Mouse (Mus musculus): Measurements from ENCODE around the gene AK157302. TPM values are rescaled to one million over a fixed set of nuclear protein-coding genes. Genes with fewer than 3 reads are reported as not detected.
A peak's percentile ranks its signal among the peaks of the same experiment; 100 is the strongest.
"Not testable (repeated sequence)": the region's sequence is repeated elsewhere in the genome, so short reads cannot be mapped to it uniquely, and the experiment has no call there.

The AK157302 gene
- polyA plus RNA-seq, 1 experiment = 0.16 TPM

- Histone ChIP-seq H3K27ac (ENCODE audit: insufficient read depth, low read length) (no peak overlapping the region), H3K4me1 (ENCODE audit: control insufficient read depth, insufficient read depth, insufficient read length) (peaks cover 4% of the 10 kb centered on the region; the same call in 1 of the 2 replicates), H3K4me3 (ENCODE audit: extremely low read depth, insufficient read depth, insufficient read length) (no peak overlapping the region), H3K27me3 (ENCODE audit: control insufficient read depth, insufficient read depth, low read length) (peaks cover 9% of the 10 kb centered on the region; the same call in 1 of the 2 replicates), H3K36me3 (ENCODE audit: control insufficient read depth, insufficient read depth, low read length) (no peaks in the 10 kb centered on the region)
- 86% methylated on average over 10 of the region's 10 CpGs for WGBS
- no peak for TF ChIP-seq CTCF (IDR thresholded peaks at IDR 0.05; ENCODE audit: extremely low read depth, insufficient read depth, insufficient read length, insufficient replicate concordance)
- no peak for TF ChIP-seq POLR2A (IDR thresholded peaks at IDR 0.05; ENCODE audit: low read depth, low read length)
- no peak for DNase-seq (ENCODE audit: low read depth in 1 of 2, low spot score in 2 of 2)
Observed at GRCm38 (mm10) chr13:21467336-21467735, 27.7 kb upstream of the AK157302 start.

GRCm38 (mm10) chr13:21468061-21469019 lies 26.7 kb upstream of the AK157302 start, which contains the start of gene Nkapl:
Nkapl (minus strand) TSS chr13:21468509.
- WGBS = 2% methylated on average over 54 of the region's 54 CpGs
- peaks cover 9% of the 10 kb centered on the region; the same call in 1 of the 2 replicates for H3K27me3 ChIP-seq (ENCODE audit: control insufficient read depth, insufficient read depth, low read length)
- H3K36me3 ChIP-seq (ENCODE audit: control insufficient read depth, insufficient read depth, low read length) = no peaks in the 10 kb centered on the region
- peak within 1 kb of the TSS; percentile 76 for H3K4me3 ChIP-seq (ENCODE audit: extremely low read depth, insufficient read depth, insufficient read length)
- TF ChIP-seq CTCF (IDR thresholded peaks at IDR 0.05; ENCODE audit: extremely low read depth, insufficient read depth, insufficient read length, insufficient replicate concordance) = no peak
- no peak for TF ChIP-seq POLR2A (IDR thresholded peaks at IDR 0.05; ENCODE audit: low read depth, low read length)
- peaks cover 4% of the 10 kb centered on the region; the same call in 1 of the 2 replicates for H3K4me1 ChIP-seq (ENCODE audit: control insufficient read depth, insufficient read depth, insufficient read length)
- DNase-seq (ENCODE audit: low read depth in 1 of 2, low spot score in 2 of 2) = peak; percentile 47 to 52
- no peak within 1 kb of the TSS for H3K27ac ChIP-seq (ENCODE audit: insufficient read depth, low read length)

GRCm38 (mm10) chr13:21469097-21469496 lies 25.9 kb upstream of the AK157302 start:
- Histone ChIP-seq H3K4me3 (ENCODE audit: extremely low read depth, insufficient read depth, insufficient read length) (no peak overlapping the region), H3K4me1 (ENCODE audit: control insufficient read depth, insufficient read depth, insufficient read length) (peaks cover 4% of the 10 kb centered on the region; the same call in 1 of the 2 replicates), H3K27ac (ENCODE audit: insufficient read depth, low read length) (no peak overlapping the region), H3K27me3 (ENCODE audit: control insufficient read depth, insufficient read depth, low read length) (peaks cover 9% of the 10 kb centered on the region; the same call in 1 of the 2 replicates), H3K36me3 (ENCODE audit: control insufficient read depth, insufficient read depth, low read length) (no peaks in the 10 kb centered on the region)
- no peak for TF ChIP-seq POLR2A (IDR thresholded peaks at IDR 0.05; ENCODE audit: low read depth, low read length)
- DNase-seq (ENCODE audit: low read depth in 1 of 2, low spot score in 2 of 2) = no peak
- WGBS = 46% methylated on average over 9 of the region's 9 CpGs

GRCm38 (mm10) chr13:21472427-21472826 lies 22.6 kb upstream of the AK157302 start:
- TF ChIP-seq POLR2A (IDR thresholded peaks at IDR 0.05; ENCODE audit: low read depth, low read length) = no peak
- no peak for TF ChIP-seq CTCF (IDR thresholded peaks at IDR 0.05; ENCODE audit: extremely low read depth, insufficient read depth, insufficient read length, insufficient replicate concordance)
- no peak overlapping the region for H3K4me3 ChIP-seq (ENCODE audit: extremely low read depth, insufficient read depth, insufficient read length)
- peaks cover 4% of the 10 kb centered on the region; the same call in 1 of the 2 replicates for H3K4me1 ChIP-seq (ENCODE audit: control insufficient read depth, insufficient read depth, insufficient read length)
- H3K27me3 ChIP-seq (ENCODE audit: control insufficient read depth, insufficient read depth, low read length) = peaks cover 8% of the 10 kb centered on the region; the same call in 1 of the 2 replicates
- no peaks in the 10 kb centered on the region for H3K36me3 ChIP-seq (ENCODE audit: control insufficient read depth, insufficient read depth, low read length)
- no peak overlapping the region for H3K27ac ChIP-seq (ENCODE audit: insufficient read depth, low read length)
- DNase-seq (ENCODE audit: low read depth in 1 of 2, low spot score in 2 of 2) = no peak
- 66% methylated on average over 4 of the region's 4 CpGs for WGBS

GRCm38 (mm10) chr13:21478759-21479670 lies 16.0 kb upstream of the AK157302 start, which contains the start of the genes Zkscan4 and Gm10065:
Zkscan4 (plus strand) TSS chr13:21478907.
Gm10065 (minus strand) TSS chr13:21479441.
- not testable (repeated sequence) for H3K36me3 ChIP-seq (ENCODE audit: control insufficient read depth, insufficient read depth, low read length); H3K27me3 ChIP-seq (ENCODE audit: control insufficient read depth, insufficient read depth, low read length); DNase-seq (ENCODE audit: low read depth in 1 of 2, low spot score in 2 of 2); H3K4me1 ChIP-seq (ENCODE audit: control insufficient read depth, insufficient read depth, insufficient read length)
- WGBS = 6% methylated on average over 31 of the region's 31 CpGs
- H3K27ac ChIP-seq (ENCODE audit: insufficient read depth, low read length) = 0 out of 2 replicates have a peak within 1 kb of the TSS, but pooled peaks have one; percentile 5
- H3K4me3 ChIP-seq (ENCODE audit: extremely low read depth, insufficient read depth, insufficient read length) = peak within 1 kb of the TSS; percentile 48

GRCm38 (mm10) chr13:21486881-21487280 lies 8.1 kb upstream of the AK157302 start:
- no peak overlapping the region for H3K27ac ChIP-seq (ENCODE audit: insufficient read depth, low read length)
- 87% methylated on average over 1 of the region's 1 CpGs for WGBS
- no peak for TF ChIP-seq POLR2A (IDR thresholded peaks at IDR 0.05; ENCODE audit: low read depth, low read length)
- H3K4me1 ChIP-seq (ENCODE audit: control insufficient read depth, insufficient read depth, insufficient read length) = no peaks in the 10 kb centered on the region
- no peaks in the 10 kb centered on the region for H3K27me3 ChIP-seq (ENCODE audit: control insufficient read depth, insufficient read depth, low read length)
- no peak for DNase-seq (ENCODE audit: low read depth in 1 of 2, low spot score in 2 of 2)
- no peaks in the 10 kb centered on the region for H3K36me3 ChIP-seq (ENCODE audit: control insufficient read depth, insufficient read depth, low read length)
- no peak overlapping the region for H3K4me3 ChIP-seq (ENCODE audit: extremely low read depth, insufficient read depth, insufficient read length)

All from spleen, adult 2 months (tissue).